Mouse (Mus musculus): ENCODE data around the gene Hs6st2.

DNA sequence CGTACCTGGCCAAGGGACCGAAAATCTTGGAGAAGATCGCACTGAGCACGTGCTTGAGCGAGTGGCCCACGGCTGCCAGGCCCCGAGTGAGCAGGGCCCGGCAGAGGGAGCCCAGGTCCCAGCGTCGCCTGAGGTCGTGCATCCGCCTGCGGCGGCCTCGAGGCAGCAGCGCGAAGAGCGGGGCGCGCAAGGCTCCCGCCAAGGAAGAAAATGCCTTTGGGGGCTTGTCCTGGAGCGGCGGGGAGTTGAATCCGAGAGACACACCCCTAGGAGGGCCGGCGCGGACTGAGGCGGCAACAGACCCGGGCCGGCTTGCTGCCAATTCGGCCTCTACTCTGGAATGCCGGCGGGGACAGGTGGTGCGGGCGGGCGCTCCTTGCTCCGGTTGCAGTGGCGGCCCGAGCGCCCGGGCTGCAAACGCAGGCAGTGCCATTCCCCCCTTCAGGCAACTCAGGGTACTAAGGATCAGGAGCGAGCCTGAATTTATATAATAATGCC, 437 bp downstream of the Hs6st2 start:
- TF ChIP-seq HCFC1 (IDR thresholded peaks at IDR 0.05; ENCODE audit: borderline replicate concordance, insufficient read depth, low read length) = no peak
- TF ChIP-seq ZC3H11A (IDR thresholded peaks at IDR 0.05; ENCODE audit: borderline replicate concordance, low read depth, low read length) = no peak
- no peak for TF ChIP-seq ZNF384 (IDR thresholded peaks at IDR 0.05; ENCODE audit: low read depth, low read length)
- no peak for TF ChIP-seq MAFK (IDR thresholded peaks at IDR 0.05; ENCODE audit: insufficient read depth, low read depth, low read length)

All from ES-E14 (cell line).